Mouse (Mus musculus) midbrain, postnatal 0 days (tissue): ENCODE results near the gene Mrps12. TPM values are rescaled to one million over a fixed set of nuclear protein-coding genes. Genes with fewer than 3 reads are reported as not detected.

Experiments used
- ATAC-seq: fragments of 200-750 bp; cut with Nextera tagmentation; 2 replicates; pipeline ENCODE4 v1.8.0; 2017; ENCODE audit warnings: moderate number of reproducible peaks, mild to moderate bottlenecking, moderate TSS enrichment, moderate library complexity; ENCODE audit not compliant: low FRiP score
- DNase-seq: peaks from one replicate; pipeline ENCODE4 v3.0.0-alpha.2; 2015; ENCODE audit warnings: low spot score
- H3K27ac ChIP-seq: fragments of 300-500 bp; sonication (generic); 2 replicates; pipeline ENCODE4 v1.5.1; 2014; ENCODE audit warnings: low read depth, mild to moderate bottlenecking, low read length, mixed read lengths
- H3K27me3 ChIP-seq: fragments of 300-500 bp; sonication (generic); 2 replicates; pipeline ENCODE4 v1.6.1; 2014; ENCODE audit warnings: low read length, control low read depth, mixed read lengths; ENCODE audit not compliant: insufficient read depth
- H3K36me3 ChIP-seq: fragments of 300-500 bp; sonication (generic); 2 replicates; pipeline ENCODE4 v1.6.1; 2014; ENCODE audit warnings: low read length, control low read depth, mixed read lengths; ENCODE audit not compliant: insufficient read depth
- H3K4me1 ChIP-seq: fragments of 300-500 bp; sonication (generic); 2 replicates; pipeline ENCODE4 v1.6.1; 2014; ENCODE audit warnings: mild to moderate bottlenecking, control low read depth, antibody characterized with exemption, low read length, mixed read lengths; ENCODE audit not compliant: insufficient read depth
- H3K4me2 ChIP-seq: fragments of 300-500 bp; sonication (generic); 2 replicates; pipeline ENCODE4 v1.6.1; 2014; ENCODE audit warnings: low read depth, mild to moderate bottlenecking, low read length, mixed read lengths; ENCODE audit not compliant: poor library complexity, severe bottlenecking
- H3K4me3 ChIP-seq: fragments of 300-500 bp; sonication (generic); 2 replicates; pipeline ENCODE4 v1.5.1; 2014; ENCODE audit warnings: low read depth, mild to moderate bottlenecking, low read length, moderate library complexity
- H3K9ac ChIP-seq: fragments of 300-500 bp; sonication (generic); replicated peaks from 2 replicates; pipeline ENCODE4 v1.6.1; 2014; ENCODE audit warnings: mild to moderate bottlenecking, low read length, moderate library complexity, mixed read lengths; ENCODE audit not compliant: poor library complexity, severe bottlenecking
- H3K9me3 ChIP-seq: fragments of 300-500 bp; sonication (generic); 2 replicates; pipeline ENCODE4 v1.6.1; 2016; ENCODE audit warnings: low read length, control low read depth
- CTCF ChIP-seq: IDR thresholded peaks from 2 replicates; pipeline ENCODE4 v1.5.1; 2016; ENCODE audit warnings: antibody characterized with exemption, mild to moderate bottlenecking
- WGBS: fragments of 180-500 bp; shearing (Covaris S2); extraction: QIAGEN DNeasy Blood & Tissue Kit; methylation state at CpG from one replicate; pipeline ENCODE4 v1.1.7; 2014; 5-methylcytosine and 5-hydroxymethylcytosine counted together
- polyA plus RNA-seq: library from polyadenylated mRNA; unstranded; fragments of >200 nt; fragmentation: Nextera tagmentation; extraction: Ambion mirVana; gene quantifications from 2 replicates; pipeline ENCODE4 v1.2.1, GENCODE M21; 2015
- total RNA-seq: library from RNA; depleted of rRNA; stranded (reverse); fragments of >200 nt; gene quantifications from 2 replicates; pipeline ENCODE4 v1.2.3, GENCODE M21; 2014

Gene Mrps12
- total and polyA plus RNA-seq, 2 experiments from 2014 or later, result 67.5 to 97.3 TPM

DNA sequence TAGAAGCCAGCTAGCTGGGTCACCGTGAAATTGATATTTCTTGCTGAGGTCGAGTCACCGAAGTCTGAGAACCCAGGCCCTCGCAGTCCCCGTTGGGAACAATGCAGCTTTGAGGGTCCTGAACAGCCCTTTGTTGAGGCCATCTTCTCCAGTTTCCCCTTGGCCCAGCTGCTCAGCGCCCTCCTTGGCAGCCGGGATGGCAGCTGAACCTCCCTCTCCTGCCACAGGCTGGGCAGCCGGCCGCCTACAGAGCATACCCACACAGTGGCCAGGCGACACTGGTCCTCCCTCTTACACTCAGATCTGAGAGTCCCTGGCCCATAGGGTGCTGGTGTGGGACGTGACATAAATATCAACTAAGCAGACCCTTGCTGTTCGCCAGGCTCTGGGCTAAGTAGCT lies 32.5 kb upstream of the Mrps12 start:
- no peak overlapping the region for H3K4me2 ChIP-seq
- no peak overlapping the region for H3K4me3 ChIP-seq
- no peak overlapping the region for H3K9ac ChIP-seq
- no peak overlapping the region for H3K27ac ChIP-seq
- DNase-seq, result peak; percentile 73
- WGBS, result 40% methylated on average over 12 of the region's 12 CpGs
- peaks cover 9% of the 10 kb centered on the region for H3K36me3 ChIP-seq
- no peaks in the 10 kb centered on the region for H3K9me3 ChIP-seq
- H3K27me3 ChIP-seq, result no peaks in the 10 kb centered on the region
- TF ChIP-seq CTCF, result no peak
- peak; percentile 68 for ATAC-seq
- H3K4me1 ChIP-seq, result no peaks in the 10 kb centered on the region

DNA sequence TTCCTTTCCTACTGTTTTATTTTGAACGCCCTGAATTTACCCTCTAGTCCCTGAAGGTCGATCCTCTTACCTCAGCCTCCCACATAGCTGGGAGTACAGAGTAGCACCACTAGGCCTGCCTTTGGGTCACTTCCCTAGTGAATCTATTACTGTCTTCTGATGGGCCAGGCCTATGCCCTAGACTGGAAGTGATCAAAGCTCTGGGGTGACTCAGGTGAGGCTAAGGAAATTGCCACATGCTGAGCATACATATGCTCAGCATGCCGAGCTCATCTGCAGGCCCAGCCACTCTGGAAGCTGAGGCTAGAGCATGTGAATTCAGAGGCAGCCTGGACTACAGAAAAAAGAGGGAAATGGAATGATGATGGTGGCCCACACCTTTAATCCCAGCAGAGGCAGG lies 31.5 kb upstream of the Mrps12 start:
- DNase-seq (no peak), ATAC-seq (no peak)
- H3K4me2 ChIP-seq, result no peak overlapping the region
- no peaks in the 10 kb centered on the region for H3K27me3 ChIP-seq
- no peak for TF ChIP-seq CTCF
- WGBS, result 76% methylated on average over 3 of the region's 3 CpGs
- no peak overlapping the region for H3K9ac ChIP-seq
- no peaks in the 10 kb centered on the region for H3K4me1 ChIP-seq
- H3K27ac ChIP-seq, result no peak overlapping the region
- H3K9me3 ChIP-seq, result no peaks in the 10 kb centered on the region
- H3K4me3 ChIP-seq, result no peak overlapping the region
- H3K36me3 ChIP-seq, result peaks cover 9% of the 10 kb centered on the region

DNA sequence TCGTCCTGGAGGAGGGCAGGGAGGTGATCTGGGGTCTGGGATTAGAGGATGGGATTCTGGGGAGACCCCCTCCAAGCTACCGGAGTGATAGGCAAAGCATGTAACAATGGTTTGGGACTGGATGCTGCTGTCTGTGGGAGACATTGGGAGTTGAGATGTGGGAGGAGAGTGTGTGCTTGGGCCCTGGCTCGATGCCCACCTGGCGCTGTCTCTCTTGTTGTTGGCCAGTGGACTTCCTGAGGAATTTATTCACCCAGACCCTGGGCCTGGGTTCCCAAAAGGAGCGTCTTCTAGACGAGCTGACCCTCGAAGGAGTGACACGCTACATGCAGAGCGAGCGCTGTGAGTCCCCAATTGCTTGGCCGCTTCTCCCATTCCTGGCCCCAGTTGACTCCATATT lies 30.2 kb upstream of the Mrps12 start:
- no peak overlapping the region for H3K9ac ChIP-seq
- no peak for TF ChIP-seq CTCF
- H3K4me1 ChIP-seq, result peaks cover 7% of the 10 kb centered on the region; the same call in 1 of the 2 replicates
- no peak overlapping the region for H3K4me2 ChIP-seq
- H3K4me3 ChIP-seq, result no peak overlapping the region
- no peaks in the 10 kb centered on the region for H3K27me3 ChIP-seq
- 90% methylated on average over 11 of the region's 11 CpGs for WGBS
- ATAC-seq (no peak), DNase-seq (no peak)
- peaks cover 5% of the 10 kb centered on the region for H3K36me3 ChIP-seq
- H3K27ac ChIP-seq, result no peak overlapping the region
- H3K9me3 ChIP-seq, result no peaks in the 10 kb centered on the region

DNA sequence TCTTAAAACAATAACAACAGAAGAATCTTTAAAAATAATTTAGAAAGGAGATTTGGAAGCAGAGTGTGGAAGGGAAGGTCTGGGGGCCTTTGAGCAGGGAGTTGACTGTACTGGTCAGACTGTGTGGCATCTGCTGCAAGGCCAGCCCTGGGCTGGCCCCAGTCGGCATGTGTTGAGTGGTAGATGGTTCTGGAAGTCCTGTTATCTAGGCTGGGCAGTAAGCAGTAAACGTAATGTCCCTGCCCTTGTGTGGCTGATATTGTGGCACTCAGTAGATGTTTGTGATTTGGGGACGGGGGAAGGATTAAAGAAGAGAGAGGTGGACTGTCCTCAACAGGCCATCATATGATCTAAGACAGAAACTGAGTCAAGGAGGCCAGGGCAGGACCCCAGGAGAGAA lies 28.7 kb upstream of the Mrps12 start:
- no peaks in the 10 kb centered on the region for H3K9me3 ChIP-seq
- peaks cover 10% of the 10 kb centered on the region; the same call in 1 of the 2 replicates for H3K4me1 ChIP-seq
- ATAC-seq (no peak), DNase-seq (no peak)
- 89% methylated on average over 3 of the region's 3 CpGs for WGBS
- no peaks in the 10 kb centered on the region for H3K27me3 ChIP-seq
- H3K4me2 ChIP-seq, result no peak overlapping the region
- H3K9ac ChIP-seq, result no peak overlapping the region
- TF ChIP-seq CTCF, result no peak
- H3K36me3 ChIP-seq, result 0 out of 2 replicates have a peak, but pooled peaks cover 5% of the 10 kb centered on the region
- no peak overlapping the region for H3K4me3 ChIP-seq
- no peak overlapping the region for H3K27ac ChIP-seq

DNA sequence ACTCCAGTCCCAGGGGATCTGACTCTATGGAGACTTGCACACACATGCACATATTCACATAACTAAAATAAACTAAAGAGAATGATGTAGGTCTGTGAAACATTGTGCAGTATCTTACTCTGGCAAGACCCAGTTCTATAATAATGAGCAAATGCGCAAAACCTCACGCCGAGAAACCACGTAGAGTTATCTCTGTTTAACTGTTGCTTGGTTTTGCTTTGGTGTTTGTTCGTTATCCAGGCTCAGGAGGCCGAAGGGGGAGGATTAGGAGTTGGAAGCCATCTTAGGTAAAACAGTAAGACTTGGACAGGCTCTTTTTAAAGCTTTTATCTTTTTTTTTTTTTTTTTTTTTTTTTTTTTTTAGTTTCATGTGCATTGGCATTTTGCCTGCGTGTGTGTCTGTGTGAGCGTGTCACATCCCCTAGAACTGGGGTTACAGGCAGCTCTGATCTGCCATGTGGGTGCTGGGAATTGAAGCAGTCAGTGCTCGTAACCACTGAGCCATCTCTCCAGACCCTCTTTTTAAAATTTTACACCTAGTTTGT lies 27.9 kb upstream of the Mrps12 start:
- Histone ChIP-seq H3K4me2 (no peak overlapping the region), H3K9ac (no peak overlapping the region), H3K27ac (no peak overlapping the region), H3K4me1 (peaks cover 17% of the 10 kb centered on the region; the same call in 1 of the 2 replicates), H3K4me3 (no peak overlapping the region), H3K9me3 (no peaks in the 10 kb centered on the region), H3K36me3 (0 out of 2 replicates have a peak, but pooled peaks cover 5% of the 10 kb centered on the region), H3K27me3 (no peaks in the 10 kb centered on the region)
- no peak for ATAC-seq
- no peak for DNase-seq
- no peak for TF ChIP-seq CTCF
- 92% methylated on average over 9 of the region's 9 CpGs for WGBS

DNA sequence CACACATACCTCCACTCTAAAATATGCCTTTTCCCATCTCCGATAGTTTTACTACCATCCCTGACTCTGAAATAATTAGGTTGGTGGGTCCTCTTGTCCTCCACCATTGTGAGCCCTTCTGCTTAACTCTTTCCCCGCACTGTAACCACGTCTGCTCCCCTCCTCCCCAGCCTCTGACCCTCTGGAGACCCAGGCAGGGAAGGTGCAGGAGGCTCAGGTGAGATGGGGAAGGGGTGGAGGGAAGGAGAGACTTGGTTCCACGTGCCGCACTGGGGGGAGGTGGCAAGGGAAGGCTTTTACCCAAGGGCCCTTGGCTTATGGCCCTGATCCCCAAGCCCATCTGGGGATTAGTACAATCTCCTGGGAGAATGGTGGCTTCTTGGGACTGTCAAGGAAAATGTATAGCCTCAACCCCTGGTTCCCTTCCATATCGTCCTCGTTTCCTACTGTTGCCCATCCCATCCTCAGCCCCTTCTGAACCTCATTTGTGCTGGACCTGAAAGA lies 25.9 kb upstream of the Mrps12 start, which contains the start of gene Nfkbib:
TSS of gene Nfkbib (minus strand) at position 51 of the 504 bp plus-strand sequence.
- DNase-seq (no peak), ATAC-seq (no peak)
- no peak for TF ChIP-seq CTCF
- 0 out of 2 replicates have a peak, but pooled peaks cover 5% of the 10 kb centered on the region for H3K36me3 ChIP-seq
- no peaks in the 10 kb centered on the region for H3K9me3 ChIP-seq
- H3K27me3 ChIP-seq, result no peaks in the 10 kb centered on the region
- H3K4me3 ChIP-seq, result peak within 1 kb of the TSS; percentile 72
- WGBS, result 54% methylated on average over 7 of the region's 7 CpGs
- H3K4me1 ChIP-seq, result peaks cover 17% of the 10 kb centered on the region; the same call in 1 of the 2 replicates
- H3K9ac ChIP-seq, result peak within 1 kb of the TSS; percentile 64
- H3K27ac ChIP-seq, result no peak within 1 kb of the TSS
- peak within 1 kb of the TSS; percentile 53 for H3K4me2 ChIP-seq
